Mouse (Mus musculus): ENCODE results near the gene Lrrc28. TPM values are rescaled to one million over a fixed set of nuclear protein-coding genes. Genes with fewer than 3 reads are reported as not detected.

Lrrc28 gene
- total and polyA plus RNA-seq, 3 experiments: 9.7 to 16.0 TPM; not detected in 1

DNA sequence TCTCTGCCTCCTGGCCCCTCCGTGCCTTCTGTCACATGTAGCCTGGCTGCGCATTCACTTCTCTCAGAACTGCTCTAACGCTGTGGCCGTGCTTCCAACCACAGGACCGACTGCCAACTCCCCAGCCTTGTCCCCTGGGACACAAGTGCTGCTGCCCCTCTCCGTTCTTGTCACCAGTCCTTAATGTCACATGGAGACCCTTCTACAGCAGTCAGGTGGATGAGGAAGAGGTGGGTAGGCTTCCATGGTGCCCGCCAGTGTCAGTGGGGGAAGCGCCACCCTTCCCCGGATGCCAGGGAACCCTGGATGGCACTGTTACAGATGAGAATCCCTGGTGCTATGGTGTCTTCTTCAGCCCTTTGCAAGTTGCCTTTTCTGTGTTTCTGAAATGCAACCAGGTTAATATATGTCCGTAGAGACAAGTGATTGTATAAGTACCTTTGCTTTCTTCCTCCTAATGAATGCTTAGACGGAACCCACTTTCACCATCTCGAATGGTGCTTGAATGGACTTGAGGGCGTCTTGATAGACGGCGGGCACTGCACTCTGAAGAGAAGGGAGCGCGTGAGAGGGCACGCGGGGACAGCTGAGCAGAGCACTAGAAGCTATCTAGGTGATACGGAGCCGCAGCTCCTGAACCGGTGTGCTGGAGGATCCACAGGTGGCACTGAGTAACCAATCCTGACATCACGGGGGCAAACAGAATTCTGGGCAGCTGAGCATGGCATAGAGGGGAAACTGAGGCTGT, 47.9 kb upstream of the Lrrc28 start:
- TF ChIP-seq JUND (IDR thresholded peaks at IDR 0.05; ENCODE audit: low read depth, low read length) (no peak), POLR2A (IDR thresholded peaks at IDR 0.05; ENCODE audit: control insufficient read depth in 1 of 2, insufficient read depth in 1 of 2, low read depth in 1 of 2, low read length in 2 of 2, poor library complexity in 1 of 2) (no peak), TBP (IDR thresholded peaks at IDR 0.05; ENCODE audit: low read depth, low read length) (no peak), HCFC1 (IDR thresholded peaks at IDR 0.05; ENCODE audit: low read depth, low read length) (no peak), SIN3A (IDR thresholded peaks at IDR 0.05; ENCODE audit: low read length) (no peak), NELFE (IDR thresholded peaks at IDR 0.05; ENCODE audit: low read depth, low read length) (no peak), ETS1 (IDR thresholded peaks at IDR 0.05; ENCODE audit: low read depth, low read length) (no peak), GABPA (IDR thresholded peaks at IDR 0.05; ENCODE audit: low read depth, low read length) (no peak), MXI1 (IDR thresholded peaks at IDR 0.05; ENCODE audit: low read depth, low read length) (no peak), ELF1 (IDR thresholded peaks at IDR 0.05; ENCODE audit: low read depth, low read length) (no peak), NRF1 (IDR thresholded peaks at IDR 0.05; ENCODE audit: insufficient read depth, low read depth, low read length, poor library complexity, severe bottlenecking) (no peak), CHD2 (IDR thresholded peaks at IDR 0.05; ENCODE audit: low read length) (no peak)

DNA sequence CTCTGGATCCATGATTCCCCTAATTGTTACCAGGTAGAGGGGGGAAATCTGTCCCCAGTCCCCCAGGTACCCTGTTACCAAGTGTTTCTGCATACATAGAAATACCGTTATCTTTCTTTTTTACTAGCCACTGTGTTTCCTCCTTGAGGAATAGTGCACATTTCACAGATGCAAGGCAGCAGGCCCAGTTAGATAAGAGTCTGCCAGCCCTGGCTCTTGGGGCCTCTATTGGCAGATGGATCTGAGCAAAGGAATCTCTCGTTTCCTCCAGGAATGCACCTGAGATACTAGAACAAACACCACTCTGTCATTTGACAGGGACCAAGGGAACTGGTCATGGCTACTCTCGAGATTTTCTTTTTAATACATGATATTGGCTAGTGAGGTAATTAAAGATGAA, 47.1 kb upstream of the Lrrc28 start:
- Histone ChIP-seq H3K4me3 (ENCODE audit: control insufficient read depth in 1 of 2, insufficient read depth in 1 of 2, low read depth in 2 of 2, low read length in 2 of 2) (no peak overlapping the region), H3K9me3 (replicated peaks; ENCODE audit: insufficient read depth, low read length) (no peaks in the 10 kb centered on the region), H3K79me2 (ENCODE audit: control insufficient read depth, insufficient read depth, low read length, poor library complexity) (no peaks in the 10 kb centered on the region), H3K36me3 (ENCODE audit: control insufficient read depth in 1 of 2, insufficient read depth in 2 of 2, low read length in 2 of 2) (no peaks in the 10 kb centered on the region), H3K4me1 (ENCODE audit: control insufficient read depth in 1 of 2, insufficient read depth in 2 of 2, low read length in 2 of 2) (no peaks in the 10 kb centered on the region), H3K27ac (ENCODE audit: control insufficient read depth, low read depth, low read length) (no peak overlapping the region), H3K27me3 (ENCODE audit: control insufficient read depth in 1 of 2, insufficient read depth in 2 of 2, low read length in 2 of 2) (no peaks in the 10 kb centered on the region), H3K9ac (ENCODE audit: control insufficient read depth, low read depth, low read length, poor library complexity, severe bottlenecking) (no peak overlapping the region)
- TF ChIP-seq TAL1 (IDR thresholded peaks at IDR 0.05; ENCODE audit: low read length) (peak; percentile 35; the same call in 1 of the 2 replicates), ZKSCAN1 (IDR thresholded peaks at IDR 0.05; ENCODE audit: low read depth, low read length) (no peak)
- no peak for DNase-seq (ENCODE audit: low read depth, low spot score)

More for the DNA sequence above, 47.9 kb upstream of the Lrrc28 start:
- H3K9ac ChIP-seq (ENCODE audit: control insufficient read depth, low read depth, low read length, poor library complexity, severe bottlenecking): no peak overlapping the region
- H3K4me1 ChIP-seq (ENCODE audit: control insufficient read depth in 1 of 2, insufficient read depth in 2 of 2, low read length in 2 of 2): no peaks in the 10 kb centered on the region
- no peak overlapping the region for H3K27ac ChIP-seq (ENCODE audit: control insufficient read depth, low read depth, low read length)
- H3K27me3 ChIP-seq (ENCODE audit: control insufficient read depth in 1 of 2, insufficient read depth in 2 of 2, low read length in 2 of 2): no peaks in the 10 kb centered on the region
- no peaks in the 10 kb centered on the region for H3K36me3 ChIP-seq (ENCODE audit: control insufficient read depth in 1 of 2, insufficient read depth in 2 of 2, low read length in 2 of 2)
- no peak overlapping the region for H3K4me3 ChIP-seq (ENCODE audit: control insufficient read depth in 1 of 2, insufficient read depth in 1 of 2, low read depth in 2 of 2, low read length in 2 of 2)
- no peaks in the 10 kb centered on the region for H3K9me3 ChIP-seq (replicated peaks; ENCODE audit: insufficient read depth, low read length)
- DNase-seq (ENCODE audit: low read depth, low spot score): no peak
- no peaks in the 10 kb centered on the region for H3K79me2 ChIP-seq (ENCODE audit: control insufficient read depth, insufficient read depth, low read length, poor library complexity)

DNA sequence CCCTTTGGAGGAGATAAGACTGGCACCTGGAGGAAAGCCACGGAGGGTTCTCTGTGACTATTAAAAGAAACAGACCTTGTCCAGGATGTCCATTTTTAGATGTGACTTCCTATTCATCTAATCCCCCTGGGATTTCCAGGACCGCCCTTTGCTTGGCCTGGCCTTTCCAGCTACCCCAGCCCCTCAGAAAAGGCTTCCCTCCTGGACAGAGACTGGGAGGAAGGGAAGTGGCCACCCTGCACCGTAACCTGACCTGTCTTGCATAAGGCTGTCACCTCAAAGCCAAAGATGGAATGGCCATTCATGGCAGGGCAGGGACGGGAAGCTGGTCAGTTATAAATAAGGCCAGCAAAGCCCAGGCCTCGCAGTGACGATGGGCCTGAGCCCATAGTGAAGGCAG, 46.0 kb upstream of the Lrrc28 start:
- no peak overlapping the region for H3K4me3 ChIP-seq (ENCODE audit: control insufficient read depth in 1 of 2, insufficient read depth in 1 of 2, low read depth in 2 of 2, low read length in 2 of 2)
- no peak overlapping the region for H3K27ac ChIP-seq (ENCODE audit: control insufficient read depth, low read depth, low read length)
- no peaks in the 10 kb centered on the region for H3K27me3 ChIP-seq (ENCODE audit: control insufficient read depth in 1 of 2, insufficient read depth in 2 of 2, low read length in 2 of 2)
- DNase-seq (ENCODE audit: low read depth, low spot score): no peak
- H3K79me2 ChIP-seq (ENCODE audit: control insufficient read depth, insufficient read depth, low read length, poor library complexity): no peaks in the 10 kb centered on the region
- no peaks in the 10 kb centered on the region for H3K36me3 ChIP-seq (ENCODE audit: control insufficient read depth in 1 of 2, insufficient read depth in 2 of 2, low read length in 2 of 2)
- H3K9me3 ChIP-seq (replicated peaks; ENCODE audit: insufficient read depth, low read length): no peaks in the 10 kb centered on the region
- H3K9ac ChIP-seq (ENCODE audit: control insufficient read depth, low read depth, low read length, poor library complexity, severe bottlenecking): no peak overlapping the region
- no peaks in the 10 kb centered on the region for H3K4me1 ChIP-seq (ENCODE audit: control insufficient read depth in 1 of 2, insufficient read depth in 2 of 2, low read length in 2 of 2)
- TF ChIP-seq HCFC1 (IDR thresholded peaks at IDR 0.05; ENCODE audit: low read depth, low read length): no peak
- TF ChIP-seq POLR2A (IDR thresholded peaks at IDR 0.05; ENCODE audit: control insufficient read depth in 1 of 2, insufficient read depth in 1 of 2, low read depth in 1 of 2, low read length in 2 of 2, poor library complexity in 1 of 2): no peak
- no peak for TF ChIP-seq GATA1 (IDR thresholded peaks at IDR 0.05; ENCODE audit: low read depth, low read length)
- no peak for TF ChIP-seq E2F4 (IDR thresholded peaks at IDR 0.05; ENCODE audit: borderline replicate concordance, low read depth, low read length)
- TF ChIP-seq EP300 (IDR thresholded peaks at IDR 0.05; ENCODE audit: low read depth in 1 of 2, low read length in 2 of 2): no peak
- no peak for TF ChIP-seq POLR2AphosphoS5 (IDR thresholded peaks at IDR 0.05; ENCODE audit: borderline replicate concordance, low read depth, low read length)
- no peak for TF ChIP-seq NRF1 (IDR thresholded peaks at IDR 0.05; ENCODE audit: insufficient read depth, low read depth, low read length, poor library complexity, severe bottlenecking)
- TF ChIP-seq SMC3 (IDR thresholded peaks at IDR 0.05; ENCODE audit: low read depth, low read length): no peak
- no peak for TF ChIP-seq ZNF384 (IDR thresholded peaks at IDR 0.05; ENCODE audit: low read depth, low read length)
- no peak for TF ChIP-seq POLR2AphosphoS2 (IDR thresholded peaks at IDR 0.05; ENCODE audit: low read length)
- no peak for TF ChIP-seq ELF1 (IDR thresholded peaks at IDR 0.05; ENCODE audit: low read depth, low read length)
- TF ChIP-seq CHD1 (IDR thresholded peaks at IDR 0.05; ENCODE audit: low read depth, low read length): no peak
- no peak for TF ChIP-seq SIN3A (IDR thresholded peaks at IDR 0.05; ENCODE audit: low read length)
- TF ChIP-seq MAZ (IDR thresholded peaks at IDR 0.05; ENCODE audit: low read depth, low read length): no peak
- TF ChIP-seq USF1 (IDR thresholded peaks at IDR 0.05; ENCODE audit: low read depth, low read length): no peak
- no peak for TF ChIP-seq CHD2 (IDR thresholded peaks at IDR 0.05; ENCODE audit: low read length)
- TF ChIP-seq ZKSCAN1 (IDR thresholded peaks at IDR 0.05; ENCODE audit: low read depth, low read length): no peak
- TF ChIP-seq ZMIZ1 (IDR thresholded peaks at IDR 0.05; ENCODE audit: low read depth, low read length): no peak
- TF ChIP-seq NELFE (IDR thresholded peaks at IDR 0.05; ENCODE audit: low read depth, low read length): no peak
